In genomic region chr8:84798446-84799135, GRCm38 (mm10) we compare ENCODE assay signal across 8 mouse cellular contexts. TPM values are rescaled to one million over a fixed set of nuclear protein-coding genes. Genes with fewer than 3 reads are reported as not detected.
DNase-seq lines count a peak whose midpoint lies in the region; ATAC-seq and TF ChIP-seq lines count a peak whose summit lies in the region.

No protein-coding gene starts in this region.

- no peaks in the 10 kb centered on the region for H3K9me3 ChIP-seq in heart, embryonic 13.5 days
- no peaks in the 10 kb centered on the region for H3K9me3 ChIP-seq in hindbrain, embryonic 11.5 days (ENCODE audit: control insufficient read depth, low read length)
- no peaks in the 10 kb centered on the region for H3K9me3 ChIP-seq in midbrain, embryonic 11.5 days (ENCODE audit: control insufficient read depth, low read length)

- intact Hi-C loops in heart, postnatal 25 days (cut with DNase I): no loop called here

- no peak for TF ChIP-seq POLR2A in bone marrow macrophage, adult 2 months (IDR thresholded peaks at IDR 0.05; ENCODE audit: borderline replicate concordance, low read depth, low read length)

- ATAC-seq in heart, embryonic 13.5 days (ENCODE audit: extremely low read depth, insufficient number of reproducible peaks, low FRiP score, low TSS enrichment): no peak
- ATAC-seq in hindbrain, embryonic 11.5 days (ENCODE audit: low FRiP score): no peak
- no peak for ATAC-seq in midbrain, embryonic 11.5 days (ENCODE audit: low FRiP score)
- no peak for ATAC-seq in frontal cortex, adult (ENCODE audit: low TSS enrichment)

- peaks cover 86% of the 10 kb centered on the region for H3K27me3 ChIP-seq in heart, embryonic 13.5 days (replicated peaks)
- peaks cover 92% of the 10 kb centered on the region for H3K27me3 ChIP-seq in hindbrain, embryonic 11.5 days (ENCODE audit: control insufficient read depth, insufficient read depth, low read length)
- peaks cover 96% of the 10 kb centered on the region for H3K27me3 ChIP-seq in midbrain, embryonic 11.5 days (ENCODE audit: control insufficient read depth, insufficient read depth, low read length)

- no peak for DNase-seq in heart, postnatal 25 days (ENCODE audit: low spot score)
- DNase-seq in hindbrain, embryonic 11.5 days (ENCODE audit: low spot score): no peak
- no peak for DNase-seq in midbrain, embryonic 11.5 days (ENCODE audit: low spot score, missing footprints)
- no peak for DNase-seq in urinary bladder, postnatal 14 days (ENCODE audit: low spot score)
- no peak for DNase-seq in urinary bladder, postnatal 4 days (ENCODE audit: low spot score in 2 of 2)

- TF ChIP-seq CTCF in bone marrow macrophage, adult 2 months (IDR thresholded peaks at IDR 0.05; ENCODE audit: low read depth, low read length): no peak

- peak overlapping the region; percentile 85; the same call in 1 of the 2 replicates for H3K27ac ChIP-seq in heart, embryonic 13.5 days (replicated peaks)
- H3K27ac ChIP-seq in bone marrow macrophage, adult 2 months (ENCODE audit: insufficient read depth, low read depth, low read length): no peak overlapping the region
- H3K27ac ChIP-seq in hindbrain, embryonic 11.5 days (ENCODE audit: low read depth, low read length): no peak overlapping the region
- H3K27ac ChIP-seq in midbrain, embryonic 11.5 days (ENCODE audit: low read depth, low read length): no peak overlapping the region

- peak overlapping the region; percentile 87 for H3K4me2 ChIP-seq in heart, embryonic 13.5 days
- peak overlapping the region; percentile 77 for H3K4me2 ChIP-seq in hindbrain, embryonic 11.5 days (replicated peaks; ENCODE audit: low read depth, low read length)
- H3K4me2 ChIP-seq in midbrain, embryonic 11.5 days: peak overlapping the region; percentile 92

- peak overlapping the region; percentile 98 for H3K9ac ChIP-seq in heart, embryonic 13.5 days
- H3K9ac ChIP-seq in hindbrain, embryonic 11.5 days (ENCODE audit: low read depth, low read length): no peak overlapping the region; the same call in 1 of the 2 replicates
- 0 out of 2 replicates have a peak overlapping the region, but pooled peaks have one; percentile 9 for H3K9ac ChIP-seq in midbrain, embryonic 11.5 days (ENCODE audit: low read length)

- WGBS in heart, embryonic 13.5 days: 56% methylated on average over 10 of the region's 10 CpGs
- WGBS in hindbrain, embryonic 11.5 days: 32% methylated on average over 10 of the region's 10 CpGs
- WGBS in midbrain, embryonic 11.5 days: 30% methylated on average over 10 of the region's 10 CpGs

- peaks cover 44% of the 10 kb centered on the region for H3K4me1 ChIP-seq in heart, embryonic 13.5 days
- H3K4me1 ChIP-seq in bone marrow macrophage, adult 2 months (ENCODE audit: control insufficient read depth, insufficient read depth, low read length): peaks cover 2% of the 10 kb centered on the region; the same call in 1 of the 2 replicates
- H3K4me1 ChIP-seq in hindbrain, embryonic 11.5 days (replicated peaks; ENCODE audit: control insufficient read depth, insufficient read depth, low read length): peaks cover 8% of the 10 kb centered on the region
- H3K4me1 ChIP-seq in midbrain, embryonic 11.5 days (ENCODE audit: control insufficient read depth, insufficient read depth, low read length): peaks cover 8% of the 10 kb centered on the region

- H3K36me3 ChIP-seq in heart, embryonic 13.5 days: peaks cover 8% of the 10 kb centered on the region
- H3K36me3 ChIP-seq in hindbrain, embryonic 11.5 days (ENCODE audit: control insufficient read depth, insufficient read depth, low read length): no peaks in the 10 kb centered on the region
- H3K36me3 ChIP-seq in midbrain, embryonic 11.5 days (ENCODE audit: control insufficient read depth, insufficient read depth, low read length): no peaks in the 10 kb centered on the region

- peak overlapping the region; percentile 87 for H3K4me3 ChIP-seq in heart, embryonic 13.5 days
- peak overlapping the region; percentile 66 for H3K4me3 ChIP-seq in bone marrow macrophage, adult 2 months (ENCODE audit: insufficient read depth, low read length)
- H3K4me3 ChIP-seq in hindbrain, embryonic 11.5 days (ENCODE audit: low read depth, low read length): peak overlapping the region; percentile 47
- H3K4me3 ChIP-seq in midbrain, embryonic 11.5 days (ENCODE audit: low read depth, low read length): peak overlapping the region; percentile 68

RNA-seq across cellular contexts. Expression of gene Nfix, which starts 1.6 kb away (rescaled TPM):
- 10.0 and 11.7 TPM in 2 replicates for polyA plus RNA-seq in heart, embryonic 13.5 days (2015; fragmentation: Nextera tagmentation; extraction: Ambion mirVana)
- 100 to 1,000 TPM; 287 to 311 TPM for total RNA-seq in heart, postnatal 25 days (2021)
- polyA plus RNA-seq in bone marrow macrophage, adult 2 months (2012; ENCODE audit: insufficient read depth, insufficient read length, missing spikeins): 8.3 and 12.5 TPM in 2 replicates
- 2.4 and 3.0 TPM in 2 replicates for polyA plus RNA-seq in hindbrain, embryonic 11.5 days (2014; fragmentation: Nextera tagmentation; extraction: Ambion mirVana)
- 2.2 and 2.5 TPM in 2 replicates for polyA plus RNA-seq in midbrain, embryonic 11.5 days (2014; fragmentation: Nextera tagmentation; extraction: Ambion mirVana)

RNA-seq across cellular contexts. Expression of gene Dand5, which starts 24.0 kb away (rescaled TPM):
- 6.3 and 6.6 TPM in 2 replicates for polyA plus RNA-seq in heart, embryonic 13.5 days (2015; fragmentation: Nextera tagmentation; extraction: Ambion mirVana)
- total RNA-seq in heart, postnatal 25 days (2021): 10 to 100 TPM in 1 of 2 experiments, 1 to 10 TPM in 1; 9.6 to 10.3 TPM
- polyA plus RNA-seq in bone marrow macrophage, adult 2 months (2012; ENCODE audit: insufficient read depth, insufficient read length, missing spikeins): 3.3 and 5.4 TPM in 2 replicates
- polyA plus RNA-seq in hindbrain, embryonic 11.5 days (2014; fragmentation: Nextera tagmentation; extraction: Ambion mirVana): 6.2 and 7.1 TPM in 2 replicates
- polyA plus RNA-seq in midbrain, embryonic 11.5 days (2014; fragmentation: Nextera tagmentation; extraction: Ambion mirVana): 3.9 and 4.6 TPM in 2 replicates

RNA-seq across cellular contexts. Expression of gene Gadd45gip1, which starts 32.7 kb away (rescaled TPM):
- 50.2 and 52.3 TPM in 2 replicates for polyA plus RNA-seq in heart, embryonic 13.5 days (2015; fragmentation: Nextera tagmentation; extraction: Ambion mirVana)
- 10 to 100 TPM; 28.9 to 30.0 TPM for total RNA-seq in heart, postnatal 25 days (2021)
- 12.7 and 13.9 TPM in 2 replicates for polyA plus RNA-seq in bone marrow macrophage, adult 2 months (2012; ENCODE audit: insufficient read depth, insufficient read length, missing spikeins)
- 36.0 and 37.2 TPM in 2 replicates for polyA plus RNA-seq in hindbrain, embryonic 11.5 days (2014; fragmentation: Nextera tagmentation; extraction: Ambion mirVana)
- 37.3 and 37.8 TPM in 2 replicates for polyA plus RNA-seq in midbrain, embryonic 11.5 days (2014; fragmentation: Nextera tagmentation; extraction: Ambion mirVana)

RNA-seq across cellular contexts. Expression of gene Rad23a, which starts 41.9 kb away (rescaled TPM):
- polyA plus RNA-seq in heart, embryonic 13.5 days (2015; fragmentation: Nextera tagmentation; extraction: Ambion mirVana): 108 and 123 TPM in 2 replicates
- total RNA-seq in heart, postnatal 25 days (2021): 10 to 100 TPM; 80.8 to 81.1 TPM
- polyA plus RNA-seq in bone marrow macrophage, adult 2 months (2012; ENCODE audit: insufficient read depth, insufficient read length, missing spikeins): 49.1 and 54.0 TPM in 2 replicates
- polyA plus RNA-seq in hindbrain, embryonic 11.5 days (2014; fragmentation: Nextera tagmentation; extraction: Ambion mirVana): 88.6 and 91.3 TPM in 2 replicates
- 87.7 and 100 TPM in 2 replicates for polyA plus RNA-seq in midbrain, embryonic 11.5 days (2014; fragmentation: Nextera tagmentation; extraction: Ambion mirVana)

RNA-seq across cellular contexts. Expression of gene Calr, which starts 48.1 kb away (rescaled TPM):
- 711 and 772 TPM in 2 replicates for polyA plus RNA-seq in heart, embryonic 13.5 days (2015; fragmentation: Nextera tagmentation; extraction: Ambion mirVana)
- total RNA-seq in heart, postnatal 25 days (2021): 100 to 1,000 TPM; 365 to 441 TPM
- 674 and 696 TPM in 2 replicates for polyA plus RNA-seq in bone marrow macrophage, adult 2 months (2012; ENCODE audit: insufficient read depth, insufficient read length, missing spikeins)
- 837 and 845 TPM in 2 replicates for polyA plus RNA-seq in hindbrain, embryonic 11.5 days (2014; fragmentation: Nextera tagmentation; extraction: Ambion mirVana)
- polyA plus RNA-seq in midbrain, embryonic 11.5 days (2014; fragmentation: Nextera tagmentation; extraction: Ambion mirVana): 708 and 747 TPM in 2 replicates
